ENCODE assay signal across 23 mouse cellular contexts in the genomic region with DNA sequence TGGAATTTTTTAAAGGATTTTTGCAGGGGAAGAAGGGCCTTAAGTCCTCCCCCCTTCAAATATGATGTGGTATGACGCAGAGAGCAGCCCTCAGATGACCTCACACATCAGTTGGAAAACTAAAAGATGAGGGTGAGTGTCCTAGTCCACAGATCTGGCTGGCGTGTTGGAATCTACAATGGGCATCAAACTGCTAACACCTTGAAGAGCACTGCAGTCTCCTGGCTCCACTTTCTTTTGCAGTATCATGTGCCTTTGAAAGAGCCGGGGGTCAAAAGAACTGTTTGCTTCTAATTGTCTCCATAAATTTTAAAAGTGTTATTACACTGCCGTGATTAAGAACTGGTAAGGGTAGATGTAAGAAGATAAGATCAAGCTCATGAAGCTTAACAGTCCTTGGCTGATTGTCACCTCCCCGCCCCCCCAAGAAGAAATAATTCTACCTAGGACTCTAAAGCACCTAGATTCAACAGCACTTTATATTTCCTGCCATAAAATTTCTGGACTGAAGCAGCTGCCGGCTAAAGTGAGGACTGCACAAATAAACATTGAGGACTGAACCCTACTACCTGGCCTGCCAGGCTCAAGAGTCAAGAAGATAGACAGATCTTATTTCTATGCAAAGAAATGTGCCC.
"Had no signal": no experiment of that assay in that cellular context is flagged by ENCODE, and none has a peak within 500 bp of the region (broad histone marks: within the 10 kb centered on the region; RNA-seq: fewer than 3 reads in every experiment).

No protein-coding gene starts in this region.

- H3K4me2 ChIP-seq: limb, embryonic 13.5 days; liver, embryonic 12.5 days; liver, embryonic 15.5 days; lung, embryonic 15.5 days; neural tube, embryonic 12.5 days; neural tube, embryonic 15.5 days; stomach, embryonic 15.5 days had no signal

- H3K4me1 ChIP-seq: liver, embryonic 12.5 days; liver, embryonic 15.5 days; lung, embryonic 15.5 days; megakaryocyte, embryonic 14.5 days; midbrain, embryonic 10.5 days; neural tube, embryonic 12.5 days; neural tube, embryonic 15.5 days; stomach, embryonic 15.5 days had no signal

- H3K9ac ChIP-seq: limb, embryonic 13.5 days; liver, embryonic 12.5 days; liver, embryonic 15.5 days; lung, embryonic 15.5 days; neural tube, embryonic 12.5 days; neural tube, embryonic 15.5 days; stomach, embryonic 15.5 days had no signal

- H3K27ac ChIP-seq: hindbrain, postnatal 0 days; limb, embryonic 13.5 days; liver, embryonic 12.5 days; liver, embryonic 15.5 days; lung, embryonic 15.5 days; midbrain, embryonic 10.5 days; neural tube, embryonic 12.5 days; neural tube, embryonic 15.5 days; stomach, embryonic 15.5 days had no signal

- DNase-seq: kidney, postnatal 4 days; left cerebral cortex, postnatal 4 days; liver; lung, adult 18-20 months; lung, postnatal 10 days; lung, postnatal 36 days; midbrain, embryonic 14.5 days; retina, postnatal 1 day; right cerebral cortex, postnatal 25 days; spleen, adult 18-20 months; thymus, postnatal 25 days had no signal

- H3K9me3 ChIP-seq: limb, embryonic 13.5 days; liver, embryonic 12.5 days; liver, embryonic 15.5 days; lung, embryonic 15.5 days; megakaryocyte, embryonic 14.5 days; midbrain, embryonic 10.5 days; neural tube, embryonic 12.5 days; neural tube, embryonic 15.5 days; stomach, embryonic 15.5 days had no signal

- H3K4me3 ChIP-seq: limb, embryonic 13.5 days; liver, embryonic 12.5 days; liver, embryonic 15.5 days; lung, embryonic 15.5 days; megakaryocyte, embryonic 14.5 days; midbrain, embryonic 10.5 days; neural tube, embryonic 12.5 days; neural tube, embryonic 15.5 days; stomach, embryonic 15.5 days had no signal

- H3K27me3 ChIP-seq: limb, embryonic 13.5 days; liver, embryonic 12.5 days; liver, embryonic 15.5 days; lung, embryonic 15.5 days; megakaryocyte, embryonic 14.5 days; neural tube, embryonic 12.5 days; neural tube, embryonic 15.5 days; stomach, embryonic 15.5 days had no signal

- ATAC-seq: hindbrain, postnatal 0 days; inflammation-experienced regulatory T-cells, adult 6 months; intestine, embryonic 16.5 days; liver, embryonic 12.5 days had no signal

- H3K36me3 ChIP-seq: limb, embryonic 13.5 days; liver, embryonic 12.5 days; liver, embryonic 15.5 days; lung, embryonic 15.5 days; midbrain, embryonic 10.5 days; neural tube, embryonic 12.5 days; neural tube, embryonic 15.5 days; stomach, embryonic 15.5 days had no signal
